Mouse (Mus musculus) CH12.LX (cell line): ENCODE data around the gene Hist2h2bb.

ENCODE experiments used
- CTCF ChIP-seq, 2 experiments: IDR thresholded peaks in 1 of 2; conservative IDR thresholded peaks in 1 of 2; 2 replicates each; pipeline ENCODE4 v1.5.1; 2011 to 2012; ENCODE audit warnings: low read depth in 2 of 2, low read length in 2 of 2, improper control_type of control experiment in 1 of 2, inconsistent platforms in 1 of 2, mild to moderate bottlenecking in 1 of 2, moderate library complexity in 1 of 2
- EP300 ChIP-seq: IDR thresholded peaks from 2 replicates; pipeline ENCODE4 v1.6.1; 2011; ENCODE audit warnings: low read length, improper control_type of control experiment
- ETS1 ChIP-seq: conservative IDR thresholded peaks from 2 replicates; pipeline ENCODE4 v1.6.1; 2012; ENCODE audit warnings: low read depth, mild to moderate bottlenecking, inconsistent platforms, low read length, improper control_type of control experiment, moderate library complexity
- MAX ChIP-seq: IDR thresholded peaks from 2 replicates; pipeline ENCODE4 v1.6.1; 2011; ENCODE audit warnings: low read length, improper control_type of control experiment
- NELFE ChIP-seq: IDR thresholded peaks from 2 replicates; pipeline ENCODE4 v1.6.1; 2011; ENCODE audit warnings: low read depth, low read length, improper control_type of control experiment
- POLR2A ChIP-seq: IDR thresholded peaks from 2 replicates; pipeline ENCODE4 v1.6.1; 2011; ENCODE audit warnings: low read depth, mild to moderate bottlenecking, improper control_type of control experiment, low read length
- USF1 ChIP-seq: IDR thresholded peaks from 2 replicates; pipeline ENCODE4 v1.6.1; 2014; ENCODE audit warnings: low read depth, mild to moderate bottlenecking, inconsistent platforms, low read length, improper control_type of control experiment

GRCm38 (mm10) chr3:96254683-96255355, 14.7 kb upstream of the Hist2h2bb start:
- TF ChIP-seq EP300 = no peak
- no peak for TF ChIP-seq MAX
- no peak for TF ChIP-seq USF1
- peak; percentile 51; the same call in 1 of the 2 replicates for TF ChIP-seq POLR2A
- TF ChIP-seq NELFE = no peak
- no peak for TF ChIP-seq ETS1
- no peak for TF ChIP-seq CTCF (conservative IDR thresholded peaks at IDR 0.05 in 1 of 2, IDR thresholded peaks at IDR 0.05 in 1 of 2; ENCODE audit: low read depth in 2 of 2, low read length in 2 of 2)
